In the genomic region with DNA sequence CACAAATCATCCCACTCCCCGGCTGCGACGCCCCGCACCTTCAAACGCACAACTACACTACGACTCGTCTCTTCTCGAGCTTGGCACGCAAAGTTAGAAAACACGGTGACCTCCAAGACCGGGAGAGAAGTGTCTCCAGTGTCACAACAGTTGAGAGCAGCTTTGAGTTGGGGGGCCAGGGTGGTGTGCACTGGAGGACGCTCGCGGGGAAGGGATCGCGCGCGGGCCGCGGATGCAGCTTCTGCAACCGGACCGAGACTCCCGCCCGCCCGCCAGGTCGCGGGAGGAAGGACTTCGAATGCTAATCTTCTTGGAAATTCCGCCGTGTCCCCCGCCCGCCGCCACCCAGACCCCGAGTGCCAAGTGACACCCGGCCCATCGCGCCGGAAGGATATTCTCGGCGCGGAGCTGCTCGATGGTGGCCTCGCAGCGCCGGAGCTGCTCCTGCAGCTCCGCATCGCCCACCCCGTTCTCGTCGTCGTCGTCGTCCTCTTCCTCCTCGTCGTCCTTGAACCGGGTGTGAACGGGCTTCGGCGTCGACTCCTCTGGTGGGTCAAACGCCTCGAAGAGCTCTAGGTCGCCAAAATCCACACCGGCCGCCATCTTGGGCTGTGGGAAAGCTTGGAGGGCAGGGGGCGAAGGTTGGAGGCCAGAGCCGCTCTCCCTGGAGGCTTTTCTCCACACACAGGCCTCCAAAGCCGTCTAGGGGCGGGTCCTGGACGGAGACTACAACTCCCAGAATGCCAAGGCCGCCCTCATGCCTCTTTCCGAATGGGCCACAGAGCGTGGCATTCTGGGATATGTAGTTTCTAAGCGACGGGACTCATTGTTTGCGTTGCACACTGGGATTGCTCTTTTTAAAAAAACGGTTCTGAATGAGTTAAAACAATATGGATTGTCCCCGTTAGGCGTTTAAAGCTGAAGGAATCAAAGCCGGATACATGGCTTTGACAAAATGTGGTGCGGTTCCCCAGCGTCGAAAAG, we compare ENCODE assay signal across 1 mouse cellular context.
A peak's percentile ranks its signal among the peaks of the same experiment; 100 is the strongest.
TF ChIP-seq lines count a peak whose summit lies in the region.

A gene (minus strand): TSS at position 773 of the 984 bp plus-strand sequence.

TF ChIP-seq in CH12.LX, 34 proteins besides CTCF, POLR2A, EP300 and RAD21 (continued from another document):
- TF ChIP-seq MAFK (IDR thresholded peaks at IDR 0.05; ENCODE audit: insufficient replicate concordance, low read length), result no peak
- peak; percentile 98; the same call in 1 of the 2 replicates for TF ChIP-seq KAT2A (IDR thresholded peaks at IDR 0.05; ENCODE audit: insufficient replicate concordance, low read length)
- TF ChIP-seq JUN (IDR thresholded peaks at IDR 0.05; ENCODE audit: insufficient read depth, low read depth, low read length), result no peak
- peak; percentile 89 for TF ChIP-seq ZMIZ1 (IDR thresholded peaks at IDR 0.05; ENCODE audit: low read depth, low read length)
- peak; percentile 94 for TF ChIP-seq NELFE (IDR thresholded peaks at IDR 0.05; ENCODE audit: low read depth, low read length)
- TF ChIP-seq RCOR1 (conservative IDR thresholded peaks at IDR 0.05; ENCODE audit: low read depth, low read length), result no peak
- no peak for TF ChIP-seq BHLHE40 (IDR thresholded peaks at IDR 0.05; ENCODE audit: low read depth, low read length)
- TF ChIP-seq MAX (IDR thresholded peaks at IDR 0.05; ENCODE audit: low read length), result no peak; the same call in 1 of the 2 replicates
- no peak for TF ChIP-seq ETS1 (conservative IDR thresholded peaks at IDR 0.05; ENCODE audit: low read depth, low read length)
- TF ChIP-seq GABPA (IDR thresholded peaks at IDR 0.05; ENCODE audit: insufficient replicate concordance, low read depth, low read length), result peak; percentile 93; the same call in 1 of the 2 replicates
- peak; percentile 90 for TF ChIP-seq SIN3A (IDR thresholded peaks at IDR 0.05; ENCODE audit: low read length)
- peak; percentile 20; the same call in 1 of the 2 replicates for TF ChIP-seq MEF2A (IDR thresholded peaks at IDR 0.05; ENCODE audit: borderline replicate concordance, low read depth, low read length)
- TF ChIP-seq TBP (conservative IDR thresholded peaks at IDR 0.05; ENCODE audit: low read depth, low read length), result peak; percentile 89
- 0 out of 2 replicates have a peak, but pooled peaks have one; percentile 70 for TF ChIP-seq MAZ (IDR thresholded peaks at IDR 0.05; ENCODE audit: low read depth, low read length)
- TF ChIP-seq POLR2AphosphoS2 (IDR thresholded peaks at IDR 0.05; ENCODE audit: low read depth, low read length), result no peak
- TF ChIP-seq IRF4 (IDR thresholded peaks at IDR 0.05; ENCODE audit: low read depth, low read length), result peak; percentile 67; the same call in 1 of the 2 replicates
- no peak for TF ChIP-seq ZKSCAN1 (IDR thresholded peaks at IDR 0.05; ENCODE audit: borderline replicate concordance, low read depth, low read length)
- TF ChIP-seq ELF1 (IDR thresholded peaks at IDR 0.05; ENCODE audit: low read depth, low read length), result peak; percentile 70
- no peak for TF ChIP-seq SMC3 (IDR thresholded peaks at IDR 0.05; ENCODE audit: low read depth, low read length)
- TF ChIP-seq UBTF (IDR thresholded peaks at IDR 0.05; ENCODE audit: low read depth, low read length), result peak; percentile 91
- peak; percentile 34; the same call in 1 of the 2 replicates for TF ChIP-seq MXI1 (IDR thresholded peaks at IDR 0.05; ENCODE audit: low read depth, low read length)
- peak; percentile 97 for TF ChIP-seq ZNF384 (IDR thresholded peaks at IDR 0.05; ENCODE audit: low read depth, low read length)
